Mouse (Mus musculus) yolk sac, embryonic 10.5 days (tissue): Measurements from ENCODE around the gene Zscan26.
A peak's percentile ranks its signal among the peaks of the same experiment; 100 is the strongest.
"Not testable (repeated sequence)": the region's sequence is repeated elsewhere in the genome, so short reads cannot be mapped to it uniquely, and the experiment has no call there.

Experiments used
- DNase-seq: peaks from one replicate; pipeline ENCODE4 v3.0.0-alpha.2; 2017; ENCODE audit warnings: low spot score

The Zscan26 gene

GRCm38 (mm10) chr13:21423301-21423700 lies 30.2 kb downstream of the Zscan26 start:
- no peak for DNase-seq

GRCm38 (mm10) chr13:21418865-21419264 lies 34.7 kb downstream of the Zscan26 start:
- no peak for DNase-seq

DNA sequence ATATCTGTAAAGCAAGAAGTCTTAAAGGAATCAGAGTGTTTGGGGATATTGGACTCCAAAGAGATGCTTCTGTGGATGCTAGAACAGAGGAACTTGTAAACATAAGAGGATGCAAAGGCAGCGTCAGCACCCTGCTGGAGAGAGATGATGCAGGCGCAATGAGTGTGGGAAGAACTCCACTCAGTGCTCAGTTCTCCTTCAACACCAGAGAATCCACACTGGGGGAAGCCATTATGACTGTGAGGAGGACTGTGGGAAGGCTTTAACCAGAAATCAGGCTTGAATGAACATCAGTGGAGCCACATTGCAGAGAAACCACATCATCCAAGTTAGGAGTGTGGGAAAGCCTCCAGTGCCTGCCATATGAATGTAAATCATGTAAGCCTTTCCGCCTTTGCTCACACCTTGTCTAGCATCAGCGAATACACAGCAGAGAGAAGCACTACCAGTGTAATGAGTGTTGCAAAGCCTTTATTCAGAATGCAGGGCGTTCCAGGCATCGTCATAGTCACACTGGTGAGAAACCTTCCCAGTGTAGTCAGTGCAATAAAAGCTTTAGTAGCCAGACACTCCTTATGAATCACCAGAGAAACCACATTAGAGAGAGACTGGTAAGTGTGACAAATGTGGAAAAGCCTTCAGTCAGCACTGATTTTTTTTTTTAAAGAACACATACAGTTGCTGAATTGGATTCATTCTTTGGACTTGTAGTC lies 36.1 kb downstream of the Zscan26 start:
- no peak for DNase-seq

DNA sequence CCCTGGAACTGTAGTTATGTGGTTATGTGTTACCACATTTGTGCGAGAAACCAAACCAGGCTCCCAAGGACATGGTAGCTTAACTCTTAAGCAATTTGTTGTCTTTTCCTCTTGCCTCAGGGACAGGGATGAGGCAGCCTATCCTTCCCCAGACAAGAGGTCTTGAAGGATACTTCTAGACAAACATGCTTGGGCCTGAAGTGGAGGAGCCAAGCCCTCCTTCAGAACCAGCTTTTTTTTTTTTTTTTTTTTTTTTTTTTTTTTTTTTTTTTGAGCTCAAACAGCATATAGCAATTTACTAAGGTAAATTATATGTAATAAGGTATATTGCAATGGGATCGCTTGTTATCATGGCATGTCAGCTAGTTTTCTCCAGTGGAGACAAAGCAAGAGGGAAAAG lies 37.8 kb downstream of the Zscan26 start:
- no peak for DNase-seq

- no peak for DNase-seq
These were observed 38.3 kb downstream of the Zscan26 start for GRCm38 (mm10) chr13:21415266-21415665.

- DNase-seq, result no peak
These were observed 39.0 kb downstream of the Zscan26 start for GRCm38 (mm10) chr13:21414231-21415212.

DNA sequence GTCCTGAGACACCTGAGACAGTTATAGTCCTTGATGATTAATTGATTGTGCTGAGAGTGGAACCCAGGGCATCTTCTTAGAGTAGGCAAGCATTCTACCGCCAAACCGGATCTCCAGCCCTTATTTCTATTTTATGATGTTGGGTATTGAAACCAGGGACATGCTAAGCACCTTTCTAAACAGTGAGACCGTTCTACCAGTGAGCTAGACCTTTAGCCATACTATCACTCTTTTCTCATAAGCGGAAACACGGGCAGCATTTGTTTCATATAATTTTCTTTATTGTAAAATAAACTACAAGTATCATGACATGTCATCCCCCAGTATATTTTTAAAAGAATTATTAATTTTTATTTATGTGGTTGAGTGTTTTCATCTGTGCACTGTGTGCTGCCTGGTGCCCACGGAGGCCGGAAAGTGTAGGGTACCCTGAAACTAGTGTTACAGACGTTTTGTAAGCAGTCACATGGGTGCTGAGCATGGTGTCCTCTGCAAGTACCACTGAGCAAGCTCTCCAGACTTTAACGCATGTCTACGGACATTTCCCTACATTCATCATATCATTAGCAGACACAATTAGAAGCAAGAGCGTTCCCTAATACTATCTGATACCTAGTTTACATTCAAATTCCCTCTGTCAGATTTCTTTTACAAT lies 44.6 kb downstream of the Zscan26 start:
- no peak for DNase-seq

DNA sequence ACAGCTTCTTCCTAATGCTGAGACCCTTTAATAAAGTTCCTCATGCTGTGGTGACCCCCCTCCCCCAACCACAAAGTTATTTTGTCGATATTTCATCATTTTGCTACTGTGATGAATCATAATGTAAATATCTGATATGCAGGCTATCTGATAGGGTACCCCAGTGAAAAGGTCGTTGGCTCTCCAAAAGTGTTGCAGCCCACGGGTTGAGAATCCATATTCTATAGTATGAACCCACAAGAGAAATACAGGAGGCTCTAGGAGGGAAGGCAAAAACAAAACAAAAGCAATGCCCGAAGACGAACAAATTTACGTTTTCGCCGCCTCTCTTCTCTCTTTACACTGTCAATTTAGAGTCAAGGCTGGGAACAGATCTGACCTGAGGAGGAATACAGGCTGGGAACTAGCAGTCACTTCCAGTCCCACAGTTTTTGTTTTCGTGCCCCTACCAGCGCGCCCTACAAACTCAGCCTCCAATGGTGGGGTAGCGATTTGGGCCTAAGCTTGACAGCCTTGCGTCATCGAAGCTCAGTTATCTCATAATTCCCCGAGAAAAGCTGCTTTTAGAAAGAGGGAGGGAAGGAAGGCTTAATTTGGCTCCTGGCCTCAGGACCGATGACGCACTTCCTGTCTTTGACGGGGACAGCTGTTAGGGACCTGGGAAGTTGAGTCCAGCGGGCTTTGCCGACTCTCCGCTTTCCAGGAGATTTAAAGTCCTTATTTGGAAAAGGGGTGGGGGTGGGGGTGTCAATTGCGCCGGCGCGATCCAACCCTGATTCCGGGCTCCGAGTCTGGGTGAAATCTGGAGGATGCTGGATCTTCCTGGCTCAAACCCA lies 45.3 kb downstream of the Zscan26 start:
- DNase-seq, result peak; percentile 83

- DNase-seq, result no peak
These were observed 46.2 kb downstream of the Zscan26 start for GRCm38 (mm10) chr13:21407341-21407740.

- DNase-seq, result no peak
These were observed 50.7 kb downstream of the Zscan26 start for GRCm38 (mm10) chr13:21402848-21403247.

DNA sequence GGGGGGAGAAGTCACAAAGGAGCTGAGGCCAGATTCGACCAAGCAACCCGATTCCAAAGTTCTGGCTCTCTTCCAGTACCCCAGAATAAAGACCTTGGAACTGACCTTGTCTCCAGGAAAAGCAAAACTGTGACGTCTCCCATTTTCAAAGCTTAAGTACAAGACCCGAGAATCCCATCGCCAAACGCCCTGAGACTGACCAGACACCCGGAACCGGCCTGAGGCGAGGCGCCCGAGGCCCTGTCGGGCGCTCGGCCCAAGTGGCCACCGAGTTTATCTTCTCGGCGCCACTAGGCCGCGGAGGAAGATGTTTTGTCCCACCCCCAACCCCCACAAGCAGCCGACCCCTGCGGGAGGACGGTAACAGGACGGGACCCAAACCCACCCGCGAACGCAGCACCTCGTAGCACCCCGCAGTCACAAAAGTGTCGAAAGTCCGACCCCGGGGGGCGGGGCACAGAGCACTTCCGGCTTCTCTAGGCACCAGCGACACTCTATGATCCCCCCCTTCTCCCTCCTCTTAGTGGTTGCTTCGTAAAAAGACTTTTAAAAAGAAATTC lies 51.2 kb downstream of the Zscan26 start, which contains the start of gene Zkscan3:
Gene Zkscan3 (minus strand): TSS at position 469 of the 560 bp plus-strand sequence.
- DNase-seq, result peak; percentile 85

DNA sequence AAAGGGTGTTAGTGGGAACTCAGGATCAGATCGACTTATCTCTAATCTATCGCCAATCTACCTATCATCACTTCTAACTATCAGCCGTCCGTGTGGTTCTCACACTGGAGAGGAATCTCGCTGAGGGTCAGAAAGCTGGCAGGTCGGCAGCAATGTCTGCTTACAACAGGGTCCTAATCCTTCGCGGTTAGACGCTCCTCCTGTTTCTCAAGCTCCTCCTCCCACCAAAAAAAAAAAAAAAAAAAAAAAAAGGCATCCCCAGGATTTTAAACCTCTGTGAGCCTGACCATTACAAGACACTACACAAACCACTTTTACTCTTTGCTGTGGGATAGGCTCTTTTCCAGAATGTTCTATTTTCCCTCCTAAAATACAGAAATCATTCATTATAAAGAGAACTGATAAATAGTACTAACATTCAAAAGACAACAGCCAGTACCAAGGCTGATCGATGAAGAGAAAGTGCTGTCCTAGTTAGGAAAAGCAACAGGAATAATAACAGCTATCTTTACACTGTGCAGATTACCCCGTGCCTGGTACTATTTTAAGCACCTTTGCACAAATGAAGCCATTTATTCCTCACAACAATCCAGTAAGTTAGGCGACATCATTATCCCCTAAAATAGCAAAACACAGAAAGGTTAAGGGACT lies 51.8 kb downstream of the Zscan26 start:
- DNase-seq, result no peak

GRCm38 (mm10) chr13:21401166-21401565 lies 52.4 kb downstream of the Zscan26 start:
- DNase-seq, result no peak

DNA sequence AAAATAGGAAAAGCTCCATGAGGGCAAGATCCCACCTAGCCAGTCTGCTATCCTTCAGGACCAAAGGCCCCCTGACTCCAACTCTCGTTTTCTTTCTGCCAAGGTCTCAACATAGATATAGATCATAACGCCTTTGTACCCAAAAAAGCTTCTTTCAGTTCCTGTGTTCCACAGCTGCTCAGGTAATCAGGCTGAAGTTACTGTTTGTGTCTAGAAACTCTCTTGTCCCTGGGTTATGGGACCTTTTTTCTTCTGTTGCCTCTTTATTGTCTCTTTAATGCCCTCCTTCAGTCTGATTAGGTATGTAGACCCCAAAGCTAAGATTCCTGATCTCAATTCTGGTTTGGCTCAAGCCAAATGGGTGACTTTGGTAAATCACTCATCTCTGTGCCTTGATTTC lies 56.0 kb downstream of the Zscan26 start:
- DNase-seq, result no peak

DNA sequence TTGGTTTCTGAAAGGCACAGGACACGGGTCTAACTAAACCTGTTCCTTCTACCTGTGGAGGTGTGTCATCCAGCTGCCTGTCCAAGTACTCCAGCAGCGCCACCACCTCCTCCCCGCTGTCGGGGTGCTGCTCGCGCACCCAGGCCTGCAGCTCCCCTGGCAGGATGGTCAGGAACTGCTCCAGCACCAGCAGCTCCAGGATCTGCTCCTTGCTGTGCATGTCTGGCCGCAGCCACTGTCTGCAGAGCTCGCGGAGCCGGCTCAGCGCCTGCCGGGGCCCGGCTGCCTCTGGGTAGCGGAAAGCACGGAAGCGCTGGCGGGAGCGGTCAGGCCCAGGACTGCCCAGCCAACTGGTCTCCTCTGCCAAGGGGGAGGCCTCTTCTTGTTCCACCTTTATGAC lies 57.5 kb downstream of the Zscan26 start:
- not testable (repeated sequence) for DNase-seq

DNA sequence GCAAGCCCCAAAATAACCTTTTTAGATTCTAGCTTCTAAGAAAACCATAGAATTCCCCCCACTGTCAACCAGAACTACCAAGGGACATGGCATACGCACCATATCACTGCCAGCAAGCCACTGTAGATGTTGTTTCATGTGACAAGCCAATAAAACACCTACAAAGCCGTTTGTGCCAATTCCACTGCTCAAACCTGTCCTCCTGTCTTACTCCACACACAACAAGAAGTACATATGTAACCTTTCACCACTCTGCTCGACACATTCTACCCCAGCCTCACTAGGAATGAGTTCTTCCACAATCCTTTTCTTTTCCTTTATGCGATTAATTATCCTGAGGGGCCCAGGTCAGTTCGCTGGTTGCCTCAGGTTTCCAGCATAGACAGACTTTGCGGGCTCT lies 57.9 kb downstream of the Zscan26 start:
- DNase-seq, result no peak

GRCm38 (mm10) chr13:21395211-21395610 lies 58.3 kb downstream of the Zscan26 start:
- no peak for DNase-seq
